Mouse (Mus musculus): ENCODE measurements at regions not wholly inside any gene's neighbourhood (a gene's known extent, or its start where the extent isn't known, plus 50 kb on each side); places are given as distances from the start of the nearest gene placed in this dataset.

GRCm38 (mm10) chr2:92790374-92790773 lies 124.5 kb upstream of the Syt13 start:
- TF ChIP-seq BHLHE40 (IDR thresholded peaks at IDR 0.05; ENCODE audit: low read depth, low read length), result no peak
- no peak for TF ChIP-seq RCOR1 (conservative IDR thresholded peaks at IDR 0.05; ENCODE audit: low read depth, low read length)
